Mouse (Mus musculus) limb, embryonic 14.5 days (tissue): ENCODE results near the gene Aim2. TPM values are rescaled to one million over a fixed set of nuclear protein-coding genes. Genes with fewer than 3 reads are reported as not detected.

Experiments used
- ATAC-seq: fragments of 200-750 bp; cut with Nextera tagmentation; 2 replicates; pipeline ENCODE4 v1.8.0; 2017; ENCODE audit warnings: low read depth, moderate number of reproducible peaks, moderate TSS enrichment; ENCODE audit not compliant: low FRiP score
- DNase-seq: peaks from one replicate; pipeline ENCODE4 v3.0.0-alpha.2; 2015; ENCODE audit warnings: low spot score
- H3K27ac ChIP-seq: fragments of 300-500 bp; sonication (generic); replicated peaks from 2 replicates; pipeline ENCODE4 v1.5.1; 2014; ENCODE audit warnings: low read depth, mild to moderate bottlenecking, low read length, moderate library complexity, mixed read lengths
- H3K27me3 ChIP-seq: fragments of 300-500 bp; sonication (generic); 2 replicates; pipeline ENCODE4 v1.6.1; 2014; ENCODE audit warnings: low read length, mixed read lengths; ENCODE audit not compliant: control insufficient read depth, insufficient read depth
- H3K36me3 ChIP-seq: fragments of 300-500 bp; sonication (generic); 2 replicates; pipeline ENCODE4 v1.6.1; 2014; ENCODE audit warnings: mild to moderate bottlenecking, low read length, moderate library complexity, mixed read lengths; ENCODE audit not compliant: control insufficient read depth, insufficient read depth
- H3K4me1 ChIP-seq: fragments of 300-500 bp; sonication (generic); 2 replicates; pipeline ENCODE4 v1.6.1; 2014; ENCODE audit warnings: antibody characterized with exemption, low read length, mixed read lengths; ENCODE audit not compliant: control insufficient read depth, insufficient read depth
- H3K4me2 ChIP-seq: fragments of 300-500 bp; sonication (generic); replicated peaks from 2 replicates; pipeline ENCODE4 v1.6.1; 2014; ENCODE audit warnings: low read depth, mild to moderate bottlenecking, low read length, moderate library complexity; ENCODE audit not compliant: severe bottlenecking
- H3K4me3 ChIP-seq: fragments of 300-500 bp; sonication (generic); replicated peaks from 2 replicates; pipeline ENCODE4 v1.5.1; 2014; ENCODE audit warnings: low read length
- H3K9ac ChIP-seq: fragments of 300-500 bp; sonication (generic); 2 replicates; pipeline ENCODE4 v1.6.1; 2014; ENCODE audit warnings: mild to moderate bottlenecking, low read depth, low read length, moderate library complexity; ENCODE audit not compliant: severe bottlenecking
- H3K9me3 ChIP-seq: fragments of 300-500 bp; sonication (generic); 2 replicates; pipeline ENCODE4 v1.6.1; 2016; ENCODE audit warnings: low read length; ENCODE audit not compliant: control insufficient read depth
- POLR2A ChIP-seq: fragments of 200-500 bp; IDR thresholded peaks from 2 replicates; pipeline ENCODE4 v1.8.0; 2012; ENCODE audit warnings: inconsistent platforms, mild to moderate bottlenecking, moderate library complexity, borderline replicate concordance; ENCODE audit not compliant: insufficient read depth, insufficient read length; ENCODE audit errors: extremely low read depth
- WGBS: fragments of 180-500 bp; shearing (Covaris S2); extraction: QIAGEN DNeasy Blood & Tissue Kit; methylation state at CpG from one replicate; pipeline ENCODE4 v1.1.7; 2014; 5-methylcytosine and 5-hydroxymethylcytosine counted together
- polyA plus RNA-seq, 2 experiments: library from polyadenylated mRNA; depleted of rRNA in 1 of 2; stranded (reverse) in 1 of 2; unstranded in 1 of 2; fragments of >200 nt; fragmentation: Nextera tagmentation in 1 of 2; extraction: Ambion mirVana in 1 of 2; gene quantifications; 2 replicates each; pipeline versions ENCODE4 v1.2.1 to v1.2.3; 2012 to 2014

The Aim2 gene
- polyA plus RNA-seq, 2 experiments: 0.80 to 1.1 TPM

GRCm38 (mm10) chr1:173440681-173441080 is 90.0 kb downstream of the Aim2 start:
- Histone ChIP-seq H3K4me2 (no peak overlapping the region), H3K9ac (no peak overlapping the region), H3K36me3 (no peaks in the 10 kb centered on the region), H3K27me3 (no peaks in the 10 kb centered on the region), H3K4me1 (no peaks in the 10 kb centered on the region), H3K9me3 (no peaks in the 10 kb centered on the region), H3K4me3 (no peak overlapping the region), H3K27ac (no peak overlapping the region)
- TF ChIP-seq POLR2A: no peak
- ATAC-seq (no peak), DNase-seq (no peak)
- 86% methylated on average over 1 of the region's 1 CpGs for WGBS

DNA sequence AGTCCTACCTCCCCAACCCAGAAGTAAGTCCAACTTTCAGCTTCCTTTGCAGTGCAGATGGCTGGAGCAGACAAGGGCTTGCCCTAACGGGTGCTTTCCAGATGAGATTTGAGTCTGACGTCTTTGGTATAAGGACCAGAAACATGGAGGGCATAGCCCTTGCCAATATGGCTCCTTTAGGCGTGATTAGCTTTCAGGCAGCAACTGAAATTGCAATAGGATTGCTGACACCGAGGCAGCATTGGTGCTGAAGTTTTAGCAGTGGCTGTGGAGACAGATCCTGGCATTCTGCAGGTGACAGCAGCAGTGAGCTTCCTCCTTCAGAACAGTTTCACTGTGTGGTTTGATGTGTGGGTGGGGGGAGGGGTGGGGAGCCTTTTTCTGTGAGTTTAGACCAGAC is 90.5 kb downstream of the Aim2 start:
- Histone ChIP-seq H3K9ac (no peak overlapping the region), H3K27ac (no peak overlapping the region), H3K36me3 (no peaks in the 10 kb centered on the region), H3K4me3 (no peak overlapping the region), H3K9me3 (no peaks in the 10 kb centered on the region), H3K4me1 (no peaks in the 10 kb centered on the region), H3K27me3 (no peaks in the 10 kb centered on the region), H3K4me2 (no peak overlapping the region)
- DNase-seq (no peak), ATAC-seq (no peak)
- TF ChIP-seq POLR2A: no peak
- WGBS: 71% methylated on average over 4 of the region's 4 CpGs

DNA sequence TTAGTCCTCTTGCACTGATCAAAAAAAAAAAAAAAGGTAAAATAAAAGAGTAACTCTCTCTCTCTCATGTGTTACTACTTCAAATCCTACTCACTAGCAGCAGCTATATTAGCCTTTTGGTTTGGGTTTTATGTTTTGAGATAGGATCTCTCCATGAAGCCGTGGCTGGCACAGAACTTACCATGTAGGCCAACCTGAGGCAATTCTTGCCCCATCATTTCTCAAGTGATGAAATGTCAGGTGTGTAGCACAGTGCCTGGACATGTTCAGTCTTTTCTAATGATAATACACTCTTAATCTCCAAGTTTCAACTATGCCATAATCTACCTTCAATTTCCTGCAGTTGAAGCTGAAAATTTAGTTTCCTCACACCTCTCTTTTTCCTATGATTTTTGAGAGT is 92.4 kb downstream of the Aim2 start:
- no peaks in the 10 kb centered on the region for H3K36me3 ChIP-seq
- no peak for DNase-seq
- 50% methylated on average over 1 of the region's 1 CpGs for WGBS
- no peaks in the 10 kb centered on the region for H3K4me1 ChIP-seq
- H3K27me3 ChIP-seq: no peaks in the 10 kb centered on the region
- TF ChIP-seq POLR2A: no peak
- H3K4me2 ChIP-seq: no peak overlapping the region
- H3K9me3 ChIP-seq: no peaks in the 10 kb centered on the region
- no peak overlapping the region for H3K9ac ChIP-seq
- ATAC-seq: no peak
- H3K4me3 ChIP-seq: no peak overlapping the region
- no peak overlapping the region for H3K27ac ChIP-seq

DNA sequence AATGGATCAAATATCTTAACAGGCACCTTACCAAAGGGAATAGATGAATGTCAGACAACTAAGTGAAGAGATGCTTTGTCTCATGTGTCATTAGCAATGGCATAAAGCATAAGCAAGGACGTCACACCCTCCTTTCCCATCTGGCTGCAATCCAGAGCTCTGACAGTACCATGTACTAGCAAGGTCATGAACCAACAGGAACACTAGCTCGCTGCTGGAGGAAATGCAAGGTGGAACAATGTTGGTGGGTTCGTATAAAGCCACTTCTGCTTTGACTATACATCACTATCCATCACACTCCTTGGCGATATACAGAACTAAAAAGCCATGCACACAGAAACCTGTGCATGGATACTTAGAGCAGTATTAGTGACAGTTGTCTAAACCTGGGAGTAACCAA is 96.4 kb downstream of the Aim2 start:
- Histone ChIP-seq H3K9ac (no peak overlapping the region), H3K4me3 (no peak overlapping the region), H3K27me3 (no peaks in the 10 kb centered on the region), H3K4me2 (no peak overlapping the region), H3K4me1 (no peaks in the 10 kb centered on the region), H3K27ac (no peak overlapping the region), H3K36me3 (no peaks in the 10 kb centered on the region), H3K9me3 (no peaks in the 10 kb centered on the region)
- no peak for TF ChIP-seq POLR2A
- ATAC-seq (no peak), DNase-seq (no peak)
- 71% methylated on average over 4 of the region's 4 CpGs for WGBS

DNA sequence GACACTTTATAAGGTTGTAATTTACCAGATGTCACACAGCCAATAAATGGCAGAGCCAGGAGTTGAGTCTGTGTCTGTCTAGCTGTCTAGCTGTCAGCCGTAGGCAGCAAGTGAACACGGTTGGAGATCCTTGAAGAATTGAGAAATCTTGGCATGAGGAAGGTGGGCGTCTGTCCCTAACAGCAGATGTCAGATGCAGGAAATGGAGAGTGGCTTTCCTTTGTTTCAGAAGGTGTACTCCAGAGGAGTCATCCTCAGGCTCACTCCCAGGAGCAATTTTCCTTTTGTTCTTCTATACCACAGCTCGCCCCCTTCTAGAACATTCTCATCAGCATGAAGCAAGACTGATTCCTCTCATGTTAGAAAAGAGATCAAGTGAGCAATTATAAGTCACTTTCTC is 99.9 kb downstream of the Aim2 start:
- DNase-seq (no peak), ATAC-seq (no peak)
- H3K27me3 ChIP-seq: no peaks in the 10 kb centered on the region
- H3K36me3 ChIP-seq: no peaks in the 10 kb centered on the region
- H3K4me1 ChIP-seq: no peaks in the 10 kb centered on the region
- WGBS: 82% methylated on average over 4 of the region's 4 CpGs
- H3K9me3 ChIP-seq: no peaks in the 10 kb centered on the region
- no peak for TF ChIP-seq POLR2A
- no peak overlapping the region for H3K4me2 ChIP-seq
- H3K27ac ChIP-seq: no peak overlapping the region
- no peak overlapping the region for H3K4me3 ChIP-seq
- H3K9ac ChIP-seq: no peak overlapping the region

GRCm38 (mm10) chr1:173451665-173452064 is 101.0 kb downstream of the Aim2 start:
- H3K9ac ChIP-seq: no peak overlapping the region
- WGBS: 96% methylated on average over 5 of the region's 5 CpGs
- no peaks in the 10 kb centered on the region for H3K27me3 ChIP-seq
- H3K4me3 ChIP-seq: no peak overlapping the region
- no peaks in the 10 kb centered on the region for H3K36me3 ChIP-seq
- TF ChIP-seq POLR2A: no peak
- H3K4me1 ChIP-seq: no peaks in the 10 kb centered on the region
- H3K4me2 ChIP-seq: no peak overlapping the region
- H3K27ac ChIP-seq: no peak overlapping the region
- no peaks in the 10 kb centered on the region for H3K9me3 ChIP-seq
- no peak for DNase-seq
- no peak for ATAC-seq
